8 mouse cellular contexts compared by ENCODE assay signal in the genomic region with DNA sequence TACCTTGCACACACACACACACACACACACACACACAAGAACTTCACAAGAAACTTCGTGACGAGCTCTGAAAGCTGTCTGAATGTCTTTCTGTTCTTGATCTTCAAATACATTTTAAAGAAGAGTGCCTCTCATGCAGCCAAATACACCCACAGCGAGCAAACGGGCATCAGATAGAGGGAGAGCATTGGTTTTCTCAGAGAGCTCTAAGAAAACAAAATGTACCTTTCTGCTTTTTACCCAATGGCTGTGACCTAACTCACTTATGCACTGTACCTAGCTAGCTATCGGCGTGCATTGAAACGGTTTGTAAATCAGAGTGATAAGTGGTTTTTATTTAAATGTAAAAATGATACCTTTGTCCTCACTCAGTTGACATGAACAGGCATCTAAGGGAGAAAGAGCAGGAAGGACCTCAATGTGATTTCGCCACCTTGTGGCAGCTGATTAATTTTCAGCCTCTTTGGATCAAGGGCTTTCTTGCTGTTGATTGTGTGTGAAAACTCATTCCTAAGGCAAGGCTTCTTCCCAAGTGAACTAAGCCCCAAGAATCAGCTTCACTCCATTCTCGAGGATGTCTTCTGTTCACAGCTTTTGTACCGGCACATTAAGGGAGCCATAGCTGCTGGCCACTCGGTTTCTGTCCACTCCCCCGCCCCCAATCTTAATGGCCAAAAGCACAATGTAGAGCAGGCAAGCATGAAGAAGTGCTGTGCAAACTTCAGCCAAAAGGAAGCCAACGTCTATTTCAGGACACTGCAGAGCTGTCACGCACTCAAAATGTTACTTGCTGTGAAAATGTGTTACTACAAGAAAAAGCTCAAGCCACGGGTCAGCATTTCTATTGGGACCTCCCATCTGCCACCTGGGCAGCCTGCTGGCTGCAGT.
DNase-seq lines count a peak whose midpoint lies in the region; ATAC-seq and TF ChIP-seq lines count a peak whose summit lies in the region.

No protein-coding gene starts in this region.

- H3K4me2 ChIP-seq in intestine, embryonic 14.5 days (ENCODE audit: low read length): no peak overlapping the region
- H3K4me2 ChIP-seq in intestine, embryonic 15.5 days (replicated peaks): no peak overlapping the region
- peak overlapping the region; percentile 24 for H3K4me2 ChIP-seq in heart, embryonic 15.5 days
- 0 out of 2 replicates have a peak overlapping the region, but pooled peaks have one; percentile 15 for H3K4me2 ChIP-seq in limb, embryonic 14.5 days (replicated peaks; ENCODE audit: low read depth, low read length, severe bottlenecking)
- H3K4me2 ChIP-seq in neural tube, embryonic 15.5 days: peak overlapping the region; percentile 36

- 48% methylated on average over 15 of the region's 15 CpGs for WGBS in intestine, embryonic 14.5 days
- 49% methylated on average over 15 of the region's 15 CpGs for WGBS in intestine, embryonic 15.5 days
- WGBS in heart, embryonic 15.5 days: 34% methylated on average over 15 of the region's 15 CpGs
- 46% methylated on average over 15 of the region's 15 CpGs for WGBS in limb, embryonic 14.5 days
- WGBS in neural tube, embryonic 15.5 days: 33% methylated on average over 15 of the region's 15 CpGs

- no peak overlapping the region for H3K9ac ChIP-seq in intestine, embryonic 14.5 days (ENCODE audit: low read length)
- H3K9ac ChIP-seq in intestine, embryonic 15.5 days: no peak overlapping the region
- H3K9ac ChIP-seq in heart, embryonic 15.5 days: no peak overlapping the region
- H3K9ac ChIP-seq in limb, embryonic 14.5 days (ENCODE audit: low read depth, low read length, severe bottlenecking): no peak overlapping the region
- H3K9ac ChIP-seq in neural tube, embryonic 15.5 days (replicated peaks): no peak overlapping the region

- ATAC-seq in intestine, embryonic 14.5 days (replicated peaks; ENCODE audit: low FRiP score, low TSS enrichment, low read depth): no peak; the same call in 1 of the 2 replicates
- no peak for ATAC-seq in intestine, embryonic 15.5 days
- ATAC-seq in heart, embryonic 15.5 days (replicated peaks; ENCODE audit: insufficient number of reproducible peaks, insufficient read depth, low FRiP score, low read depth): no peak
- ATAC-seq in limb, embryonic 14.5 days (ENCODE audit: low FRiP score, low read depth): no peak
- peak; percentile 83 for ATAC-seq in neural tube, embryonic 15.5 days (ENCODE audit: low FRiP score)
- no peak for ATAC-seq in megakaryocyte, adult 5-6 weeks (ENCODE audit: poor library complexity, severe bottlenecking)

- DNase-seq in intestine, embryonic 14.5 days (ENCODE audit: low spot score): peak; percentile 59
- DNase-seq in embryo, embryonic 10 days (ENCODE audit: low spot score): peak; percentile 79
- peak; percentile 74 for DNase-seq in kidney, postnatal 14 days
- DNase-seq in limb, embryonic 14.5 days (ENCODE audit: low spot score): peak; percentile 78

- no peaks in the 10 kb centered on the region for H3K27me3 ChIP-seq in intestine, embryonic 14.5 days (replicated peaks; ENCODE audit: control insufficient read depth, insufficient read depth, low read length)
- H3K27me3 ChIP-seq in intestine, embryonic 15.5 days (replicated peaks): no peaks in the 10 kb centered on the region
- no peaks in the 10 kb centered on the region for H3K27me3 ChIP-seq in heart, embryonic 15.5 days
- H3K27me3 ChIP-seq in limb, embryonic 14.5 days (ENCODE audit: control insufficient read depth, insufficient read depth, low read length): no peaks in the 10 kb centered on the region
- H3K27me3 ChIP-seq in neural tube, embryonic 15.5 days (replicated peaks): no peaks in the 10 kb centered on the region

- H3K27ac ChIP-seq in intestine, embryonic 14.5 days (ENCODE audit: low read depth): no peak overlapping the region
- H3K27ac ChIP-seq in intestine, embryonic 15.5 days: no peak overlapping the region
- H3K27ac ChIP-seq in heart, embryonic 15.5 days: no peak overlapping the region
- H3K27ac ChIP-seq in limb, embryonic 14.5 days (replicated peaks; ENCODE audit: low read depth, low read length): no peak overlapping the region
- H3K27ac ChIP-seq in neural tube, embryonic 15.5 days (replicated peaks): no peak overlapping the region

- TF ChIP-seq POLR2A in limb, embryonic 14.5 days (IDR thresholded peaks at IDR 0.05; ENCODE audit: borderline replicate concordance, extremely low read depth, insufficient read depth, insufficient read length): no peak

- no peaks in the 10 kb centered on the region for H3K4me1 ChIP-seq in intestine, embryonic 14.5 days (replicated peaks; ENCODE audit: control insufficient read depth, insufficient read depth, low read length)
- no peaks in the 10 kb centered on the region for H3K4me1 ChIP-seq in intestine, embryonic 15.5 days (replicated peaks)
- 0 out of 2 replicates have a peak, but pooled peaks cover 3% of the 10 kb centered on the region for H3K4me1 ChIP-seq in heart, embryonic 15.5 days (replicated peaks)
- no peaks in the 10 kb centered on the region for H3K4me1 ChIP-seq in limb, embryonic 14.5 days (ENCODE audit: control insufficient read depth, insufficient read depth, low read length)
- H3K4me1 ChIP-seq in neural tube, embryonic 15.5 days: peaks cover 4% of the 10 kb centered on the region; the same call in 1 of the 2 replicates

- H3K4me3 ChIP-seq in intestine, embryonic 14.5 days (ENCODE audit: low read depth, low read length): no peak overlapping the region
- no peak overlapping the region for H3K4me3 ChIP-seq in intestine, embryonic 15.5 days (replicated peaks)
- no peak overlapping the region for H3K4me3 ChIP-seq in heart, embryonic 15.5 days
- H3K4me3 ChIP-seq in limb, embryonic 14.5 days (replicated peaks; ENCODE audit: low read length): no peak overlapping the region
- no peak overlapping the region for H3K4me3 ChIP-seq in neural tube, embryonic 15.5 days (replicated peaks)

- H3K9me3 ChIP-seq in intestine, embryonic 14.5 days (ENCODE audit: control insufficient read depth, low read length): no peaks in the 10 kb centered on the region
- no peaks in the 10 kb centered on the region for H3K9me3 ChIP-seq in intestine, embryonic 15.5 days
- no peaks in the 10 kb centered on the region for H3K9me3 ChIP-seq in heart, embryonic 15.5 days (replicated peaks)
- no peaks in the 10 kb centered on the region for H3K9me3 ChIP-seq in limb, embryonic 14.5 days (ENCODE audit: control insufficient read depth, low read length)
- H3K9me3 ChIP-seq in neural tube, embryonic 15.5 days (replicated peaks): no peaks in the 10 kb centered on the region

- no peaks in the 10 kb centered on the region for H3K36me3 ChIP-seq in intestine, embryonic 14.5 days (ENCODE audit: control insufficient read depth, insufficient read depth, low read length)
- H3K36me3 ChIP-seq in intestine, embryonic 15.5 days: no peaks in the 10 kb centered on the region
- H3K36me3 ChIP-seq in heart, embryonic 15.5 days: no peaks in the 10 kb centered on the region
- H3K36me3 ChIP-seq in limb, embryonic 14.5 days (ENCODE audit: control insufficient read depth, insufficient read depth, low read length): no peaks in the 10 kb centered on the region
- no peaks in the 10 kb centered on the region for H3K36me3 ChIP-seq in neural tube, embryonic 15.5 days

Comparison
In these comparisons a context has a peak if more than half of its experiments do, and no peak if none do; other contexts are left out.
1. H3K4me2 ChIP-seq: peak in heart, embryonic 15.5 days (single experiment), limb, embryonic 14.5 days (single experiment) and neural tube, embryonic 15.5 days (single experiment); none in intestine, embryonic 14.5 days (single experiment) and intestine, embryonic 15.5 days (single experiment).
2. Peak in every context shown above with its lines, with median percentiles within 50 percentile points of each other: DNase-seq.